Mouse (Mus musculus) ES-CJ7 (cell line): Measurements from ENCODE around the gene Nkx2-5.

Experiments used
- DNase-seq: peaks from one replicate; pipeline ENCODE4 v3.0.0; 2011; ENCODE audit warnings: low read depth, low spot score

Gene Nkx2-5

GRCm38 (mm10) chr17:26837546-26837985 is 7.2 kb downstream of the Nkx2-5 start:
- DNase-seq = no peak

GRCm38 (mm10) chr17:26836786-26837545 is 7.8 kb downstream of the Nkx2-5 start:
- DNase-seq = no peak

GRCm38 (mm10) chr17:26836377-26836776 is 8.4 kb downstream of the Nkx2-5 start:
- DNase-seq = no peak

- DNase-seq = peak; percentile 63
Measured at GRCm38 (mm10) chr17:26835956-26836355, 8.9 kb downstream of the Nkx2-5 start.

- DNase-seq = no peak
Measured at GRCm38 (mm10) chr17:26834966-26835755, 9.6 kb downstream of the Nkx2-5 start.

GRCm38 (mm10) chr17:26834302-26834965 is 10.4 kb downstream of the Nkx2-5 start:
- no peak for DNase-seq

GRCm38 (mm10) chr17:26833806-26834205 is 11.0 kb downstream of the Nkx2-5 start:
- DNase-seq = no peak

- no peak for DNase-seq
Measured at GRCm38 (mm10) chr17:26826131-26826530, 18.7 kb downstream of the Nkx2-5 start.

GRCm38 (mm10) chr17:26817776-26818175 is 27.0 kb downstream of the Nkx2-5 start:
- no peak for DNase-seq

- no peak for DNase-seq
Measured at GRCm38 (mm10) chr17:26816810-26817209, 28.0 kb downstream of the Nkx2-5 start.

GRCm38 (mm10) chr17:26813497-26813896 is 31.3 kb downstream of the Nkx2-5 start:
- DNase-seq = no peak

GRCm38 (mm10) chr17:26812607-26813006 is 32.2 kb downstream of the Nkx2-5 start:
- no peak for DNase-seq

- no peak for DNase-seq
Measured at GRCm38 (mm10) chr17:26802886-26803285, 41.9 kb downstream of the Nkx2-5 start.

GRCm38 (mm10) chr17:26797379-26798128 is 47.3 kb downstream of the Nkx2-5 start:
- no peak for DNase-seq

- DNase-seq = no peak
Measured at GRCm38 (mm10) chr17:26795386-26795785, 49.4 kb downstream of the Nkx2-5 start.

- peak; percentile 52 for DNase-seq
Measured at GRCm38 (mm10) chr17:26794744-26795143, 50.1 kb downstream of the Nkx2-5 start.

GRCm38 (mm10) chr17:26793068-26793765 is 51.6 kb downstream of the Nkx2-5 start:
- DNase-seq = no peak

- DNase-seq = no peak
Measured at GRCm38 (mm10) chr17:26792096-26792495, 52.7 kb downstream of the Nkx2-5 start.

GRCm38 (mm10) chr17:26791580-26791979 is 53.2 kb downstream of the Nkx2-5 start:
- DNase-seq = no peak

GRCm38 (mm10) chr17:26790269-26791214 is 54.3 kb downstream of the Nkx2-5 start:
- no peak for DNase-seq
